Mouse (Mus musculus): ENCODE data around the gene AY358078.

DNA sequence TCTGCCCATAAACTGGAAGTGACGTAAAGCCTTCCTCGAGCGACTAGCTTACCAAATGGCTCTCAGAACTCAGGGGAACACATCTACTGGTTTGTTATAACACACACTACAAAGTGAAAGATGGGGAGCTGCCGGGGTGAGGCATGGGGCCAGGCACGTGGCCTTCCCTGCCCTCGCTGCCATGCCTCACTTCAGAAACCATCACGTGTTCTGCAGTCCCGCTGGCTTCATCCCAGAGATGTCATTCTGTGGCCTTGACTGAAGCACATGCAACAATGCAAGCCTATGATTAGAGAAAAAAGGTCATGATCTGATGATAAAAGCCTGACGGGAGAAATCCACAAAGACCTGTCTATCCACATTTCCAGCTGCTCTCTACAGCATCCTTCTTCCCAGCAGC is 71.9 kb downstream of the AY358078 start:
- TF ChIP-seq JUN (IDR thresholded peaks at IDR 0.05; ENCODE audit: insufficient read depth, low read depth, low read length) (no peak), USF2 (conservative IDR thresholded peaks at IDR 0.05; ENCODE audit: low read depth, low read length) (no peak), ZMIZ1 (IDR thresholded peaks at IDR 0.05; ENCODE audit: low read depth, low read length) (no peak), TBP (conservative IDR thresholded peaks at IDR 0.05; ENCODE audit: low read depth, low read length) (no peak), CHD1 (IDR thresholded peaks at IDR 0.05; ENCODE audit: low read depth, low read length) (no peak), ELF1 (IDR thresholded peaks at IDR 0.05; ENCODE audit: low read depth, low read length) (no peak)

Measured in CH12.LX (cell line).